Mouse (Mus musculus) lung, postnatal 25 days (tissue): ENCODE measurements around the gene Fbxo3.
"Not testable (repeated sequence)": the region's sequence is repeated elsewhere in the genome, so short reads cannot be mapped to it uniquely, and the experiment has no call there.

ENCODE experiments used
- DNase-seq: peaks from one replicate; pipeline ENCODE4 v3.0.0; 2022; ENCODE audit warnings: low spot score

Fbxo3 gene

DNA sequence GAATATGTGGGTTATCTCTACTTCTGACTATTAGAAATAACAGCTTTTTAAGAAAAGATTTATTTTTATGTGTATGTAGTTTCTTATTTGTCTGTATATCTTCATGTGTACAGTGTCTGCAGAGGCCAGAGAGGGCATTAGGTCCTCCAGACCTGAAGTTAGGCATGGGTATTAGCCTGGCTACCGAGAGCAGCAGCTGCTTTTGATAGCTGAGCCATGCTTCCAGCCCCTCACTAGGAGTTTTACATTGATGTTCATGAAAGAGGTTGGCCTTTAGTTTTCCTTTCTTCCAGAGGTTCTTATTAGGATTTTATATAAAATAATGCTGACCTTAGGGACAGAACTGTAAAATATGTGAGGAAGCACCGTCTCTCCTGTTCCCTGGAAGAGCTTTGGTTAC lies 10.7 kb downstream of the Fbxo3 start:
- no peak for DNase-seq

- DNase-seq = no peak
These were observed 14.1 kb downstream of the Fbxo3 start for GRCm38 (mm10) chr2:104041632-104042031.

DNA sequence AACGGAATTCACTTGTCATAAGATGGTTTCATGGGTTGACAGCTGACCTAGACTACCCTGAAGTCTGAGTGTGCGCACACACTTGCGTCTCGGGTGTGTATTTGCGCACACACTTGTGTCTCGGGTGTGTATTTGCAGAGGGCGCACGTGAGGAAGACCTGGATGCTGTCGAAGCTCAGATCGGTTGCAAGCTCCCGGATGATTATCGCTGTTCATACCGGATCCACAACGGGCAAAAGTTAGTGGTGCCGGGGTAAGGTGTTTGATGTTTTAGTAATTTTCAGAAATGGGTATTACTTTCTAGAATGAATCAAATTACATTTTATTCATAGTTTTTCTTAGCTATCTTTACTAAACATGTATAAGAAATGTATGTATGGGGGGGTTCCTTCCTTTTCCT lies 15.2 kb downstream of the Fbxo3 start:
- DNase-seq = no peak

DNA sequence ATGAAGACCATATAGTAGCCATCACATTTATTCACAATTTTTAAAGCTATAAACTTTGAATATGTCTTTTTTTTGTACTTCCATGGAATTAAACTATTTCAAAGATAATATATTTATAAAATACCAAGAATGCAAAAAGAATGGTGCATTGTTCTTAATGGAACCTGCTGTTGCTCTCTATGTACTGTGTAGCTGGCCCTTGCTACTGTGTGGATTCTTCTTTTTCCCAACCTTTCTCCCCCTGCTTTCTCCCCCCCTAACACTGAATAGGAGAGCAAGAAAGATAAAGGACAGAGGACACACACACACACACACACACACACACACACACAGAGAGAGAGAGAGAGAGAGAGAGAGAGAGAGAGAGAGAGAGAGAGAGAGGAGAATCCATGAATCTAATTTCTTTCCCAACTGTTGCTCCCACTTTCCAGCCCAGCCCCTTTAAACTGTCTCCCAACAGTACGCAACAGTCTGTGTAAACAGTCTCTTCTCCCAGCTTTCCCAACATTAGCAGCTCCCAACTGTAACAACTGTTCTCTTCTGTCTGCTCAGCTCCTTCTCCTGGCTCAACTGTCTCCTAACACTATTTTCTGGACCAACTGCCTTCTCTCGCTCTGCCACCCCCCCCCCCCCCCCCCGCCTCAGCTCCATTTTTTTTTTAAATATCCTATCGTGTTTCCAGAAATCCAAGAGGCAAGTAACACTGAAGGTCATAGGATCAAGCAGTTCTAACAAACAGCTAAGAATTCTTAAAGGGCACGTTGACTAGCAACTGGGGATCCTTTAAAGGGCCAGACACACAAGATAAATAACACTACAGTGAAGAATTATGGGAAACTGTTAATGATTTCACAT lies 16.3 kb downstream of the Fbxo3 start:
- DNase-seq = peak; percentile 30

DNA sequence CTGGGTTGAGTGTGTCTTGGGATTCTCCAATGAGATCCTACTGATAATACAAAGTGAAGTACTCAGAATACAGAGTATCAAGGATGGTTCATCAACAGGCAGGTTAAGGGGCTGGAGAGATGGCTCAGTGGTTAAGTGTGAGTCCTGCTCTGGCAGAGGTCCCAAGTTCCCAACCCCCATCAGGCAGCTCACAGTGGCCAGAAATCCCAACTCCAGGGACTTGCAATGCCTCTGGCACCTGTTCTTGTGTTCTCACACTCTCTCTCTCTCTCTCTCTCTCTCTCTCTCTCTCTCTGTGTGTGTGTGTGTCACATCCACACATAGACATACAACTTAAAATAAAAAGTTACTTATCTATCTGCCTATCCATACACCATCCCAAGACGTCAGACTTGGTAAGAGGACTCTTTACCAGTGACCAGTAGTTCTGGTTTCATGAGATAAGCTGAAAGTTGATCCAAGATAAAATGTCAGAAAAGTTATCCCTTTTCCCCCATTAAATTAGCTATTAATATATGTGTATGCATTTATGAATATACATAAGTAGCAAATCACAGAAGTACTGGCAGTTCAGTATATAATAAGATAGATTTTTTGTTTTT lies 17.1 kb downstream of the Fbxo3 start:
- no peak for DNase-seq

GRCm38 (mm10) chr2:104058381-104058780 lies 30.9 kb downstream of the Fbxo3 start:
- no peak for DNase-seq

- DNase-seq = no peak
These were observed 31.4 kb downstream of the Fbxo3 start for GRCm38 (mm10) chr2:104058954-104059353.

GRCm38 (mm10) chr2:104059786-104060185 lies 32.3 kb downstream of the Fbxo3 start:
- DNase-seq = no peak

DNA sequence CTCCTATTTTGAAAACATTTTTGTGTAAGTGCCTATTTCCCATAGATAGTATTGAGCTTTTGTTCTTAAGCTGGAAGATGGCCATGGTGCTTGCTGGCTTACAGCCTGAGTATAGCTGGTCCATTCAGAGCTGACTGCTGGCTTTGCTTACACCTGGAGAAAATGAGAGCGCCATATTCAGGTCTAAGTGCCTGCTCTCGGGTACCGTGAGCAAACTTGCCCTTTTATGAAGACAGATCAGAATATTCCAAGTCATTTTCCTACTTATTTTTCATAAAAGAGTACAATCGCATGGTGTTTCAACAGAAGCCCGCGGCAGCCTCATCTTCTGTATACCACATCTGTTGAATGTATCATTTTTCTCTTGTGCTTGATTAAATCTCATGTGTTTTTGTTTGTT lies 33.5 kb downstream of the Fbxo3 start:
- no peak for DNase-seq

GRCm38 (mm10) chr2:104062665-104063064 lies 35.1 kb downstream of the Fbxo3 start:
- no peak for DNase-seq

- DNase-seq = no peak
These were observed 36.6 kb downstream of the Fbxo3 start for GRCm38 (mm10) chr2:104064152-104064551.

DNA sequence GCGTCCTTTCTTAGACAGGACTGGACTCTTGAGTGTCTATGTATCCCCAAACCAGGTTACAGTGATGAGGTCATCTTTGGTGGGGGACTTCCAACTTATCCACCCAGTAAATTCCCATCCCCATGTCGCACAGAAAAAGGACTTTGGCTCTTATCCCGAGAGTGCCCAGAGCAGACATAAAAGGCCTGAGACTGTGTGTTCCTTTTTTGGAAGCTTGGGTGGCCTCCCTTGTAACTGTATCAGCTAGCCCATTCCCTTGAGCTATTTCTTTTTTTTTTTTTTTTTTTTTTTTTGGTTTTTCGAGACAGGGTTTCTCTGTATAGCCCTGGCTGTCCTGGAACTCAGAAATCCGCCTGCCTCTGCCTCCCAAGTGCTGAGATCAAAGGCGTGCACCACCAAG lies 38.0 kb downstream of the Fbxo3 start, which contains the start of gene Gm10912:
Gene Gm10912, plus strand, starts transcription at position 301 of the 400 bp plus-strand sequence.
- not testable (repeated sequence) for DNase-seq

- not testable (repeated sequence) for DNase-seq
These were observed 40.9 kb downstream of the Fbxo3 start, which contains the start of gene Gm10799 for GRCm38 (mm10) chr2:104068450-104068849. Gene Gm10799, minus strand, starts transcription at chr2:104068550.

DNA sequence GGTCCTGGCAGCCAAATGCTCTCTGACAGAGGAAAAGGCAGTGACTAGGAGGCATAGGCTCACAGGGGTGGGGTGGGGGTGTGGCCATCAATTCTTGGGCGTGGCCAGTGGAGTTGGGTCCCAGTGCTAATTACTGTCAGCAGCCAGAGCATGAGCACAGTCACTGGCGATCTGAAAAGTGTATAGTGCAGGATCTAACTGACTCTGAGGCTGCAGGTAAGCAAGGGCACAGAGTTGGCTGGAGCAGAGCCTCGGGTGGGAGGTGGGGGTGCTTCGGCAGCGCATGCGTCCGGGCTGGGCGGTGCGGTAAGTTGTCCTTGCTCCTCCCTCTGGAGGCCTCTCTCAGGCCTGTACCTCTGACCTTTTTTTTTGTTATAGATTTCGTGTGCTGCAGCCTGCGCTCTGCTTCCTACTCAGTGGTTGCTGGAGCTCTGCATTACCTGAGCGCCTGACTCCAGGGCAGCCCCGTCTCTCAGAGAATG lies 42.2 kb downstream of the Fbxo3 start, which contains the start of gene Cd59b:
Gene Cd59b, plus strand, starts transcription at position 146 of the 482 bp plus-strand sequence.
- DNase-seq = peak; percentile 37

DNA sequence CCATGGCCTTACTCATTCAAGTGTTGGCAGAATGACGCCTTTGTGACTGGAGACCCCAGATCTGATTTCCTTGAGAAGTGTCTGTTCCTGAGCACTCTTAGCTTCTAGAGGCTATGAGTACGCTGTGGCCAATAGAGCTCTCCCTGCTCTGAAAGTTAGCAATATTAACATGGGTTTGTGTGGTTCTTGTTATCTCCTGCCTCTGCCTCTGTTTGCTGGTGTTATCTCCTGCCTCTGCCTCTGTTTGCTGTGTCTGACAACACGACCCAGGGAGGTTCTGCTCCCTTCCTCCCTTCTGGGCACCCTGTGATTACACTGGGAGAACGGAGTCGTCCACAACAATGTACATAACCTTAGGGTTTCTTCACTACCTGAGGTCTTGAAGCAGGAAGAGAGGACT lies 50.8 kb downstream of the Fbxo3 start:
- not testable (repeated sequence) for DNase-seq

- not testable (repeated sequence) for DNase-seq
These were observed 54.0 kb downstream of the Fbxo3 start for GRCm38 (mm10) chr2:104081436-104082050.

DNA sequence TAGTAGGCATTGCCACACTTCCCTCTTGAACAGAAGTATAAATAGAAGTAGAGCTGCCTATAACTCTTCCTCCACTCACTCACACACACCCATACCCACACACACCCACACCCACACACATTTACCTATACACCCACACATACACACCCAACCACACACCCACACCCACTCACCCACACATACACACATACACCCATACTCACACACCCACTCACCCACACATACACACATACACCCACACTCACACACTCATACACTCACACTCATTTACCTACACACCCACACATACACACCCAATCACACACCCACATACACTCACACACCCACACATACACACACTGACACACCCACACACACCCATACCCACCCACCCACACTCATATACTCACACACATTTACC lies 55.0 kb downstream of the Fbxo3 start:
- no peak for DNase-seq

GRCm38 (mm10) chr2:104084027-104084426 lies 56.5 kb downstream of the Fbxo3 start:
- DNase-seq = not testable (repeated sequence)

- not testable (repeated sequence) for DNase-seq
These were observed 60.0 kb downstream of the Fbxo3 start for GRCm38 (mm10) chr2:104087562-104087961.

- no peak for DNase-seq
These were observed 65.8 kb downstream of the Fbxo3 start for GRCm38 (mm10) chr2:104093305-104093704.

- peak; percentile 85 for DNase-seq
These were observed 68.3 kb downstream of the Fbxo3 start, which contains the start of gene Cd59a for GRCm38 (mm10) chr2:104095741-104096213. Gene Cd59a, plus strand, starts transcription at chr2:104095801.

DNA sequence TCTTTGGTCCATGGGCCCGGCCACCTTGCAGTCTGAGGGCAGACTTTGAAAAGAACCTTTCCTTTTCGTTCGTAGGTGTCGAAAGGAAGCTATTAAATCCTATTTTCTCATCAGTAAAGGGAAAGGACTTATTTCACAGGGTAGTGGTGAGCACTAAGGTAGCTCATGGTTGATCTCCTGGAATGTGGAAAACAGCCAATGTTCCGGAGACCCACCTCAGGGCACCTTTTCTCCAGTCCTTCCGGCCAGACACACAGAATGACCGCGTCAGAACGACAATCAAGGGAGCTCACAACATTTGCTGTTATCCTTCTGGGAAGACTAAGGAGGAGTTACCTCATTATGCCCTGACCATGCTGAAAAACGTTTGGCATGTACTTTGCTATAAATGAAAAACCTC lies 68.7 kb downstream of the Fbxo3 start:
- DNase-seq = no peak
